Mouse (Mus musculus) adrenal gland, adult (tissue): ENCODE measurements around the gene Agtrap.

Experiments used
- DNase-seq, 2 experiments: peaks; one replicate each; pipeline ENCODE4 v3.0.0; 2022 to 2023; ENCODE audit warnings: low spot score in 1 of 2; ENCODE audit not compliant: inconsistent age in 2 of 2

Agtrap gene

GRCm38 (mm10) chr4:148079944-148080596 lies 7.8 kb downstream of the Agtrap start:
- DNase-seq, result peak in 1 of 2 experiments; percentile 39

- no peak for DNase-seq
Observed at GRCm38 (mm10) chr4:148079212-148079611, 8.6 kb downstream of the Agtrap start.

GRCm38 (mm10) chr4:148075881-148076280 lies 11.9 kb downstream of the Agtrap start:
- DNase-seq, result no peak

GRCm38 (mm10) chr4:148075259-148075658 lies 12.6 kb downstream of the Agtrap start:
- peak; percentile 84 to 92 for DNase-seq

GRCm38 (mm10) chr4:148074521-148075189 lies 13.2 kb downstream of the Agtrap start:
- DNase-seq, result peak in 1 of 2 experiments; percentile 70

- DNase-seq, result no peak
Observed at GRCm38 (mm10) chr4:148071508-148071907, 16.3 kb downstream of the Agtrap start.

- no peak for DNase-seq
Observed at GRCm38 (mm10) chr4:148069602-148070218, 18.1 kb downstream of the Agtrap start.

- no peak for DNase-seq
Observed at GRCm38 (mm10) chr4:148067346-148067745, 20.5 kb downstream of the Agtrap start.

GRCm38 (mm10) chr4:148066401-148066744 lies 21.5 kb downstream of the Agtrap start:
- DNase-seq, result peak; percentile 67 to 74

- no peak for DNase-seq
Observed at GRCm38 (mm10) chr4:148065702-148066400, 22.0 kb downstream of the Agtrap start.

- DNase-seq, result no peak
Observed at GRCm38 (mm10) chr4:148061086-148061480, 26.7 kb downstream of the Agtrap start.

- DNase-seq, result peak; percentile 61 to 79
Observed at GRCm38 (mm10) chr4:148060120-148061085, 27.4 kb downstream of the Agtrap start.

GRCm38 (mm10) chr4:148058993-148059392 lies 28.8 kb downstream of the Agtrap start:
- DNase-seq, result no peak

- no peak for DNase-seq
Observed at GRCm38 (mm10) chr4:148058218-148058819, 29.5 kb downstream of the Agtrap start.

- DNase-seq, result no peak
Observed at GRCm38 (mm10) chr4:148057661-148058209, 30.1 kb downstream of the Agtrap start.

GRCm38 (mm10) chr4:148056801-148057200 lies 31.0 kb downstream of the Agtrap start:
- no peak for DNase-seq

GRCm38 (mm10) chr4:148056246-148056645 lies 31.6 kb downstream of the Agtrap start:
- DNase-seq, result no peak

- DNase-seq, result no peak
Observed at GRCm38 (mm10) chr4:148054961-148055695, 32.7 kb downstream of the Agtrap start.

GRCm38 (mm10) chr4:148053417-148053920 lies 34.4 kb downstream of the Agtrap start:
- no peak for DNase-seq
